In the genomic region with DNA sequence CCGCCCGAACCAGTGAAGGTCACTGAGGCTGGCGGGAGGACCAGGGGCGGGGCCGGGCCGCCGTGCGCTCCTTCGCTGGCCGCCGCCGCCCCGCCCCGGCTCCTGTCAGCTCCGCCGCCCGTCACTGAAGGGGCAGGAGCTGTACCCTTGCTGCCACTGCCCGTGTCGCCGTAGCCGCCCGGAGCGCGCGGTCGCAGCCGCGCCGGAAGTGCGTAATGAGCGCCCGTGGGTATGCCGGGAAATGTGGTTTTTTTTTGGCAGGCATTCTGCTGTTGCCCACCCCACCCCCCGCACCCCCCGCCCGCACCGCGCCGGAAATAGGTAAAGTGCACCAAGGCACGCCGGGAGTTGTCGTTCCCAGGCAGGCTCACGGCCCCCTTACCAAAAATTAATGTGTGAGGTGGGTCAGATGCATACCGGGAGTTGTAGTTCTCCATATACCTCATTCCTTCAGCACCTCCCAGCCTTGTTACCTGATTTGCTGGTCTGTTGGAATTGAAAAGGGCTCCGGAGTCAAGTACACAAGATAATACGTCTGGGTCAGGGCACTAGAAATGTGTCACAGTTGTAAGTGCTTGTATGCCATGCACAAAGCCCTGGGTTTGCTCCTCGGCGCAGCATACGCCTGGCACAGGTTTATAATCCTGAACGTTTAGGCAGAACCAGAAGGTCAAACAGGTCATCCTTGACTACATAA, we compare ENCODE assay signal across 8 mouse cellular contexts. TPM values are rescaled to one million over a fixed set of nuclear protein-coding genes. Genes with fewer than 3 reads are reported as not detected.
A peak's percentile ranks its signal among the peaks of the same experiment; 100 is the strongest.
DNase-seq lines count a peak whose midpoint lies in the region; ATAC-seq lines count a peak whose summit lies in the region.

Gene Ubac1, minus strand, starts transcription at position 187 of the 697 bp plus-strand sequence.

- peak within 1 kb of the TSS; percentile 89 for H3K9ac ChIP-seq in hindbrain, embryonic 12.5 days

- peak within 1 kb of the TSS; percentile 73 for H3K4me2 ChIP-seq in hindbrain, embryonic 12.5 days (replicated peaks)

- peaks cover 16% of the 10 kb centered on the region for H3K4me1 ChIP-seq in hindbrain, embryonic 12.5 days

- H3K36me3 ChIP-seq in hindbrain, embryonic 12.5 days: no peaks in the 10 kb centered on the region

- no peaks in the 10 kb centered on the region for H3K9me3 ChIP-seq in hindbrain, embryonic 12.5 days (replicated peaks)

- peak; percentile 90 for DNase-seq in NIH3T3 (ENCODE audit: low read depth)
- DNase-seq in cerebellum, postnatal 10 days: peak; percentile 96
- DNase-seq in frontal cortex, postnatal 10 days (ENCODE audit: low spot score in 2 of 2): peak; percentile 85 to 91
- peak; percentile 84 to 92 for DNase-seq in layer of hippocampus, postnatal 14 days (ENCODE audit: low spot score in 2 of 2)
- peak; percentile 88 for DNase-seq in lung, postnatal 14 days
- DNase-seq in retina, adult 2 months (ENCODE audit: low read depth, low spot score): peak; percentile 77
- DNase-seq in thymus, postnatal 36 days: peak; percentile 86 to 92

- H3K4me3 ChIP-seq in hindbrain, embryonic 12.5 days: peak within 1 kb of the TSS; percentile 92

- 8% methylated on average over 44 of the region's 50 CpGs for WGBS in hindbrain, embryonic 12.5 days

- H3K27me3 ChIP-seq in hindbrain, embryonic 12.5 days: no peaks in the 10 kb centered on the region

- peak within 1 kb of the TSS; percentile 86 for H3K27ac ChIP-seq in hindbrain, embryonic 12.5 days

- peak; percentile 93 for ATAC-seq in hindbrain, embryonic 12.5 days (ENCODE audit: low FRiP score)

RNA-seq across cellular contexts. Expression of gene Ubac1, which starts in this region (rescaled TPM):
- 98.4 and 102 TPM in 2 replicates for polyA plus RNA-seq in hindbrain, embryonic 12.5 days (2016; fragmentation: Nextera tagmentation; extraction: Ambion mirVana)
- 10 to 100 TPM; 71.3 to 74.0 TPM for total RNA-seq in layer of hippocampus, postnatal 14 days (2021)

Comparison
In these comparisons a context has a peak if more than half of its experiments do, and no peak if none do; other contexts are left out.
1. Peak in every context shown above with its lines: DNase-seq, ATAC-seq, H3K4me3 ChIP-seq and H3K27ac ChIP-seq.